Mouse (Mus musculus): ENCODE measurements around the gene Dgke.
"Not testable (repeated sequence)": the region's sequence is repeated elsewhere in the genome, so short reads cannot be mapped to it uniquely, and the experiment has no call there.

DNA sequence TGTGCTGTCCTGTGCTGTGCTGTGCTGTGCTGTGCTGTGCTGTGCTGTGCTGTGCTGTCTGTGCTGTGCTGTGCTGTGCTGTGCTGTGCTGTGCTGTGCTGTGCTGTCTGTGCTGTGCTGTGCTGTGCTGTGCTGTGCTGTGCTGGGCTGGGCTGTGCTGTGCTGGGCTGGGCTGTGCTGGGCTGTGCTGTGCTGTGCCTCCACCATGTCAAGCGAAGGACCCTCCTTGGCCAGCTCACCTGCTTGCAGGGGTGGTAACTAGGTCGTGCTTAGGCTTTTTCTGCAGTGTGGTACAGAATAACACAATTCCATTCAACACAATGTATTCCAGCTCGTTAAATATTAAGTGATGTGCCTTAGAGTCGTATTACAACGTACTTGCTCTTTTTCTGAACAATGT lies 15.3 kb upstream of the Dgke start:
- TF ChIP-seq CTCF (IDR thresholded peaks at IDR 0.05; ENCODE audit: extremely low read depth, insufficient read depth, insufficient read length, insufficient replicate concordance); POLR2A (IDR thresholded peaks at IDR 0.05; ENCODE audit: low read depth, low read length): not testable (repeated sequence)

Measured in spleen, adult 2 months (tissue).